20 mouse cellular contexts compared by ENCODE assay signal in genomic region chr5:81465971-81466370, GRCm38 (mm10).
DNase-seq lines count a peak whose midpoint lies in the region; ATAC-seq and TF ChIP-seq lines count a peak whose summit lies in the region.
"Had no signal": no experiment of that assay in that cellular context is flagged by ENCODE, and none has a peak within 500 bp of the region (broad histone marks: within the 10 kb centered on the region; RNA-seq: fewer than 3 reads in every experiment).

No protein-coding gene starts in this region.

- no peak for ATAC-seq in forebrain, embryonic 14.5 days
- ATAC-seq: forebrain, embryonic 16.5 days had no signal

- H3K9me3 ChIP-seq in forebrain, embryonic 14.5 days (replicated peaks; ENCODE audit: control insufficient read depth, low read length) = no peaks in the 10 kb centered on the region
- no peaks in the 10 kb centered on the region for H3K9me3 ChIP-seq in forebrain, embryonic 10.5 days
- H3K9me3 ChIP-seq: embryonic facial prominence, embryonic 15.5 days; heart, embryonic 13.5 days; hindbrain, embryonic 15.5 days had no signal

- intact Hi-C loops in left cerebral cortex, postnatal 10 days (cut with DNase I) = no loop called here

- no peaks in the 10 kb centered on the region for H3K36me3 ChIP-seq in forebrain, embryonic 14.5 days (ENCODE audit: control insufficient read depth, insufficient read depth, low read length)
- no peaks in the 10 kb centered on the region for H3K36me3 ChIP-seq in forebrain, embryonic 10.5 days (replicated peaks)
- H3K36me3 ChIP-seq: embryonic facial prominence, embryonic 15.5 days; heart, embryonic 13.5 days; hindbrain, embryonic 15.5 days had no signal

- TF ChIP-seq POLR2A in brain, embryonic 14.5 days (IDR thresholded peaks at IDR 0.05; ENCODE audit: borderline replicate concordance, extremely low read depth, insufficient read depth, insufficient read length, poor library complexity, severe bottlenecking) = no peak

- DNase-seq in forebrain, embryonic 14.5 days (ENCODE audit: low spot score) = peak; percentile 7
- no peak for DNase-seq in forebrain, embryonic 10.5 days (ENCODE audit: extremely low spot score, low spot score)
- DNase-seq in left cerebral cortex, adult 18-20 months (ENCODE audit: low spot score in 2 of 2) = peak; percentile 20 to 26
- no peak for DNase-seq in left cerebral cortex, postnatal 10 days (ENCODE audit: extremely low spot score in 1 of 2, low spot score in 2 of 2)
- DNase-seq in right cerebral cortex, adult 18-20 months = peak; percentile 51
- DNase-seq in right cerebral cortex, postnatal 10 days (ENCODE audit: low spot score in 2 of 2) = no peak
- peak; percentile 24 for DNase-seq in brain, embryonic 14.5 days (ENCODE audit: low read depth)
- no peak for DNase-seq in kidney, postnatal 10 days
- DNase-seq: adrenal gland, postnatal 10 days; cerebellum, adult 18-20 months; cerebellum, adult 9-11 months; cerebellum, postnatal 36 days; gastrocnemius, adult 2 months; gastrocnemius, postnatal 25 days; heart, postnatal 36 days had no signal

- H3K4me1 ChIP-seq in forebrain, embryonic 14.5 days (ENCODE audit: control insufficient read depth, insufficient read depth, low read length) = no peaks in the 10 kb centered on the region
- H3K4me1 ChIP-seq in forebrain, embryonic 10.5 days = 0 out of 2 replicates have a peak, but pooled peaks cover 3% of the 10 kb centered on the region
- H3K4me1 ChIP-seq: embryonic facial prominence, embryonic 15.5 days; heart, embryonic 13.5 days; hindbrain, embryonic 15.5 days had no signal

- no peak for TF ChIP-seq CTCF in brain, embryonic 14.5 days (IDR thresholded peaks at IDR 0.05; ENCODE audit: borderline replicate concordance, extremely low read depth, insufficient read depth, insufficient read length)

- H3K27ac ChIP-seq in forebrain, embryonic 14.5 days (ENCODE audit: low read depth, low read length) = no peak overlapping the region
- H3K27ac ChIP-seq in forebrain, embryonic 10.5 days = no peak overlapping the region
- H3K27ac ChIP-seq: embryonic facial prominence, embryonic 15.5 days; gastrocnemius, adult 2 months; heart, embryonic 13.5 days; hindbrain, embryonic 15.5 days had no signal

- no peak overlapping the region for H3K9ac ChIP-seq in forebrain, embryonic 14.5 days (ENCODE audit: low read length)
- H3K9ac ChIP-seq: embryonic facial prominence, embryonic 15.5 days; heart, embryonic 13.5 days; hindbrain, embryonic 15.5 days had no signal

- no peak overlapping the region for H3K4me2 ChIP-seq in forebrain, embryonic 14.5 days (ENCODE audit: low read length)
- H3K4me2 ChIP-seq: embryonic facial prominence, embryonic 15.5 days; heart, embryonic 13.5 days; hindbrain, embryonic 15.5 days had no signal

- no peaks in the 10 kb centered on the region for H3K27me3 ChIP-seq in forebrain, embryonic 14.5 days (replicated peaks; ENCODE audit: control insufficient read depth, insufficient read depth, low read length)
- H3K27me3 ChIP-seq in forebrain, embryonic 10.5 days (ENCODE audit: poor library complexity, severe bottlenecking) = no peaks in the 10 kb centered on the region
- H3K27me3 ChIP-seq: embryonic facial prominence, embryonic 15.5 days; heart, embryonic 13.5 days; hindbrain, embryonic 15.5 days had no signal

- WGBS in forebrain, embryonic 14.5 days = 79% methylated on average over 4 of the region's 4 CpGs
- WGBS in forebrain, embryonic 10.5 days = 89% methylated on average over 4 of the region's 4 CpGs

- no peak overlapping the region for H3K4me3 ChIP-seq in forebrain, embryonic 14.5 days (ENCODE audit: low read depth, low read length)
- H3K4me3 ChIP-seq in forebrain, embryonic 10.5 days = no peak overlapping the region
- H3K4me3 ChIP-seq: embryonic facial prominence, embryonic 15.5 days; erythroblast, embryonic 14.5 days; gastrocnemius, adult 2 months; heart, embryonic 13.5 days; hindbrain, embryonic 15.5 days had no signal

Comparison
In these comparisons a context has a peak if more than half of its experiments do, and no peak if none do; other contexts are left out.
1. DNase-seq: peak in forebrain, embryonic 14.5 days (single experiment), left cerebral cortex, adult 18-20 months (2 of 2), right cerebral cortex, adult 18-20 months (single experiment) and brain, embryonic 14.5 days (single experiment); none in forebrain, embryonic 10.5 days (single experiment), left cerebral cortex, postnatal 10 days (0 of 2), right cerebral cortex, postnatal 10 days (0 of 2) and kidney, postnatal 10 days (single experiment).